Mouse (Mus musculus) embryonic facial prominence, embryonic 11.5 days (tissue): ENCODE results near the gene Prkcz. TPM values are rescaled to one million over a fixed set of nuclear protein-coding genes. Genes with fewer than 3 reads are reported as not detected.
A peak's percentile ranks its signal among the peaks of the same experiment; 100 is the strongest.

Experiments used
- ATAC-seq: fragments of 200-750 bp; cut with Nextera tagmentation; replicated peaks from 2 replicates; pipeline ENCODE4 v1.8.0; 2017; ENCODE audit warnings: low read depth; ENCODE audit not compliant: insufficient number of reproducible peaks, low FRiP score, low TSS enrichment
- DNase-seq: peaks from one replicate; pipeline ENCODE4 v3.0.0-alpha.2; 2015; ENCODE audit warnings: low spot score
- H3K27ac ChIP-seq: fragments of 300-500 bp; sonication (generic); replicated peaks from 2 replicates; pipeline ENCODE4 v1.5.1; 2014; ENCODE audit warnings: mild to moderate bottlenecking, low read depth, low read length, control low read depth
- H3K27me3 ChIP-seq: fragments of 300-500 bp; sonication (generic); 2 replicates; pipeline ENCODE4 v1.6.1; 2014; ENCODE audit warnings: mild to moderate bottlenecking, low read length, moderate library complexity, mixed read lengths; ENCODE audit not compliant: control insufficient read depth, insufficient read depth
- H3K36me3 ChIP-seq: fragments of 300-500 bp; sonication (generic); replicated peaks from 2 replicates; pipeline ENCODE4 v1.6.1; 2014; ENCODE audit warnings: low read depth, mild to moderate bottlenecking, low read length, moderate library complexity, mixed read lengths; ENCODE audit not compliant: control insufficient read depth, insufficient read depth
- H3K4me1 ChIP-seq: fragments of 300-500 bp; sonication (generic); 2 replicates; pipeline ENCODE4 v1.6.1; 2014; ENCODE audit warnings: low read length, mixed read lengths; ENCODE audit not compliant: control insufficient read depth, insufficient read depth
- H3K4me2 ChIP-seq: fragments of 300-500 bp; sonication (generic); 2 replicates; pipeline ENCODE4 v1.6.1; 2014; ENCODE audit warnings: low read depth, mild to moderate bottlenecking, control low read depth, low read length, moderate library complexity
- H3K4me3 ChIP-seq: fragments of 300-500 bp; sonication (generic); 2 replicates; pipeline ENCODE4 v1.5.1; 2014; ENCODE audit warnings: low read depth, low read length, control low read depth
- H3K9ac ChIP-seq: fragments of 300-500 bp; sonication (generic); replicated peaks from 2 replicates; pipeline ENCODE4 v1.6.1; 2014; ENCODE audit warnings: mild to moderate bottlenecking, control low read depth, low read length
- H3K9me3 ChIP-seq: fragments of 300-500 bp; sonication (generic); replicated peaks from 2 replicates; pipeline ENCODE4 v1.6.1; 2016; ENCODE audit warnings: mild to moderate bottlenecking, low read length, inconsistent platforms, mixed read lengths; ENCODE audit not compliant: control insufficient read depth
- WGBS: fragments of 180-500 bp; shearing (Covaris S2); extraction: QIAGEN DNeasy Blood & Tissue Kit; methylation state at CpG from one replicate; pipeline ENCODE4 v1.1.7; 2014; 5-methylcytosine and 5-hydroxymethylcytosine counted together
- polyA plus RNA-seq: library from polyadenylated mRNA; unstranded; fragments of >200 nt; fragmentation: Nextera tagmentation; extraction: Ambion mirVana; gene quantifications from 2 replicates; pipeline ENCODE4 v1.2.1, GENCODE M21; 2014

The Prkcz gene
- polyA plus RNA-seq, 1 experiment from 2014 or later: 8.1 TPM

- H3K27me3 ChIP-seq: no peaks in the 10 kb centered on the region
- H3K27ac ChIP-seq: peak overlapping the region; percentile 97
- no peak overlapping the region for H3K4me3 ChIP-seq
- H3K9ac ChIP-seq: no peak overlapping the region
- H3K4me1 ChIP-seq: peaks cover 6% of the 10 kb centered on the region; the same call in 1 of the 2 replicates
- ATAC-seq: no peak; the same call in 1 of the 2 replicates
- DNase-seq: peak; percentile 52
- H3K4me2 ChIP-seq: no peak overlapping the region
- H3K36me3 ChIP-seq: no peaks in the 10 kb centered on the region
- no peaks in the 10 kb centered on the region for H3K9me3 ChIP-seq
- 18% methylated on average over 6 of the region's 6 CpGs for WGBS
Observed at GRCm38 (mm10) chr4:155282231-155282630, 78.9 kb downstream of the Prkcz start.

GRCm38 (mm10) chr4:155281652-155282051 lies 79.5 kb downstream of the Prkcz start:
- ATAC-seq: no peak
- no peak overlapping the region for H3K4me3 ChIP-seq
- H3K27ac ChIP-seq: peak overlapping the region; percentile 97
- H3K36me3 ChIP-seq: no peaks in the 10 kb centered on the region
- H3K9ac ChIP-seq: no peak overlapping the region
- H3K4me1 ChIP-seq: peaks cover 6% of the 10 kb centered on the region
- no peak overlapping the region for H3K4me2 ChIP-seq
- no peak for DNase-seq
- H3K27me3 ChIP-seq: no peaks in the 10 kb centered on the region
- no peaks in the 10 kb centered on the region for H3K9me3 ChIP-seq
- 90% methylated on average over 8 of the region's 8 CpGs for WGBS

GRCm38 (mm10) chr4:155281227-155281626 lies 79.9 kb downstream of the Prkcz start:
- 72% methylated on average over 2 of the region's 2 CpGs for WGBS
- Histone ChIP-seq H3K4me2 (no peak overlapping the region), H3K4me3 (no peak overlapping the region), H3K36me3 (no peaks in the 10 kb centered on the region), H3K27me3 (no peaks in the 10 kb centered on the region), H3K4me1 (peaks cover 6% of the 10 kb centered on the region), H3K27ac (peak overlapping the region; percentile 97; the same call in 1 of the 2 replicates), H3K9me3 (no peaks in the 10 kb centered on the region), H3K9ac (no peak overlapping the region)
- DNase-seq: no peak
- ATAC-seq: no peak

- H3K4me1 ChIP-seq: peaks cover 6% of the 10 kb centered on the region
- ATAC-seq: no peak
- H3K4me2 ChIP-seq: no peak overlapping the region
- H3K36me3 ChIP-seq: no peaks in the 10 kb centered on the region
- peak overlapping the region; percentile 97; the same call in 1 of the 2 replicates for H3K27ac ChIP-seq
- DNase-seq: no peak
- H3K27me3 ChIP-seq: no peaks in the 10 kb centered on the region
- no peak overlapping the region for H3K9ac ChIP-seq
- WGBS: 82% methylated on average over 1 of the region's 1 CpGs
- H3K4me3 ChIP-seq: no peak overlapping the region
- H3K9me3 ChIP-seq: no peaks in the 10 kb centered on the region
Observed at GRCm38 (mm10) chr4:155280768-155281121, 80.4 kb downstream of the Prkcz start.

- Histone ChIP-seq H3K27ac (no peak overlapping the region), H3K4me2 (no peak overlapping the region), H3K9ac (no peak overlapping the region), H3K27me3 (no peaks in the 10 kb centered on the region), H3K36me3 (no peaks in the 10 kb centered on the region), H3K9me3 (no peaks in the 10 kb centered on the region), H3K4me3 (no peak overlapping the region), H3K4me1 (peaks cover 6% of the 10 kb centered on the region)
- DNase-seq: no peak
- no peak for ATAC-seq
- WGBS: 83% methylated on average over 16 of the region's 16 CpGs
Observed at GRCm38 (mm10) chr4:155279926-155280767, 81.0 kb downstream of the Prkcz start.

GRCm38 (mm10) chr4:155279054-155279453 lies 82.1 kb downstream of the Prkcz start:
- Histone ChIP-seq H3K9me3 (no peaks in the 10 kb centered on the region), H3K27ac (peak overlapping the region; percentile 53), H3K27me3 (no peaks in the 10 kb centered on the region), H3K9ac (no peak overlapping the region), H3K4me3 (no peak overlapping the region), H3K4me2 (no peak overlapping the region), H3K4me1 (peaks cover 2% of the 10 kb centered on the region), H3K36me3 (no peaks in the 10 kb centered on the region)
- 85% methylated on average over 8 of the region's 8 CpGs for WGBS
- ATAC-seq: no peak
- DNase-seq: peak; percentile 55

- Histone ChIP-seq H3K4me2 (no peak overlapping the region), H3K36me3 (no peaks in the 10 kb centered on the region), H3K27me3 (no peaks in the 10 kb centered on the region), H3K9ac (no peak overlapping the region), H3K27ac (peak overlapping the region; percentile 53), H3K4me1 (peaks cover 2% of the 10 kb centered on the region), H3K4me3 (no peak overlapping the region), H3K9me3 (no peaks in the 10 kb centered on the region)
- 36% methylated on average over 6 of the region's 6 CpGs for WGBS
- DNase-seq: peak; percentile 72
- ATAC-seq: no peak
Observed at GRCm38 (mm10) chr4:155277963-155278362, 83.2 kb downstream of the Prkcz start.

- Histone ChIP-seq H3K27me3 (no peaks in the 10 kb centered on the region), H3K4me2 (no peak overlapping the region), H3K9me3 (no peaks in the 10 kb centered on the region), H3K36me3 (no peaks in the 10 kb centered on the region), H3K9ac (no peak overlapping the region), H3K4me1 (peaks cover 2% of the 10 kb centered on the region; the same call in 1 of the 2 replicates), H3K4me3 (no peak overlapping the region), H3K27ac (no peak overlapping the region)
- ATAC-seq (no peak), DNase-seq (no peak)
- WGBS: 73% methylated on average over 3 of the region's 3 CpGs
Observed at GRCm38 (mm10) chr4:155274851-155275250, 86.3 kb downstream of the Prkcz start.
